Mouse (Mus musculus) ES-Bruce4 (cell line): Measurements from ENCODE around the gene Rab35.

ENCODE experiments used
- CTCF ChIP-seq: IDR thresholded peaks from one replicate; pipeline ENCODE4 v1.8.1; 2011; ENCODE audit warnings: low read depth, low read length
- EP300 ChIP-seq: IDR thresholded peaks from 2 replicates; pipeline ENCODE4 v1.6.1; 2011; ENCODE audit warnings: low read depth, low read length; ENCODE audit not compliant: insufficient read depth
- POLR2A ChIP-seq: IDR thresholded peaks from one replicate; pipeline ENCODE4 v1.8.1; 2011; ENCODE audit warnings: low read length; ENCODE audit not compliant: insufficient read depth

DNA sequence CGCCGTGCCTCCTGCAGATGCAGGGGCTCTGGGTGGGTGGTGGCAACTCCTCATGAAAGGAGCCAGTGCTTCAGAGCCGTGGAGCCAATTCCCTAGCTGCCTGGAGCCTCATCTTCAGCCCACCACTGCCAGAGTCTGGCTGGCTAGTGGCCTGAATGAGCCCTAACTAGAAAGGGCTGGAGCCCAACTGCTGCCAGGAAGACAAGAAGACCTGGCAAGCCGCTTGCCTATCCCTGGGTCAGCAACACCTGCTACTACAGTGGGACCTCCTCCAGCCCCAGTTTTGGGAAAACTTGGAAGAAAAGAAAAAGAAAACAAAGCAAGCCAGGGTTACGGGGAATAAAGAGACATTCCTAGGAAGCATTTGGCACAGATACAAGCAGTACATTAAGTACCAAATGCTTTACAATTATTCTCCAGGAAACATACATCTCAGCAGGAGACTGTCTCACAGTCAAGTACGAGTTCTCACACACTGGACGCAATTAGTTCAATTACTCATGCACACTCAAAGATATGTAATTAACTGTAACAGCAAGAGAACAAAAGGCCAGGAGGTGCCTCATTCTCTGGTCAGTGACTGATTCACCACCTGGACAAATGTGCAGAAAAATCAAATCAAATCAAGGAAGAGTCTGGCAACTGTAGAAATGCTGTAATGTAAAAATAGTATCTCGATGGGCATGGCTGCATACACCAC is 34.8 kb downstream of the Rab35 start:
- TF ChIP-seq CTCF (no peak), EP300 (no peak), POLR2A (no peak)
